Mouse (Mus musculus): ENCODE data around the gene Gpr3.

Gpr3 gene

GRCm38 (mm10) chr4:133211751-133212561 is at the start of gene Gpr3, which contains the start of gene Cd164l2:
Gene Gpr3 (minus strand): TSS chr4:133212536.
Gene Cd164l2 (plus strand): TSS chr4:133212131.
- no peak for DNase-seq (ENCODE audit: low spot score in 2 of 2)

GRCm38 (mm10) chr4:133261641-133262374 is 49.5 kb upstream of the Gpr3 start:
- peak in 1 of 2 experiments; percentile 67 for DNase-seq (ENCODE audit: low spot score in 2 of 2)

DNA sequence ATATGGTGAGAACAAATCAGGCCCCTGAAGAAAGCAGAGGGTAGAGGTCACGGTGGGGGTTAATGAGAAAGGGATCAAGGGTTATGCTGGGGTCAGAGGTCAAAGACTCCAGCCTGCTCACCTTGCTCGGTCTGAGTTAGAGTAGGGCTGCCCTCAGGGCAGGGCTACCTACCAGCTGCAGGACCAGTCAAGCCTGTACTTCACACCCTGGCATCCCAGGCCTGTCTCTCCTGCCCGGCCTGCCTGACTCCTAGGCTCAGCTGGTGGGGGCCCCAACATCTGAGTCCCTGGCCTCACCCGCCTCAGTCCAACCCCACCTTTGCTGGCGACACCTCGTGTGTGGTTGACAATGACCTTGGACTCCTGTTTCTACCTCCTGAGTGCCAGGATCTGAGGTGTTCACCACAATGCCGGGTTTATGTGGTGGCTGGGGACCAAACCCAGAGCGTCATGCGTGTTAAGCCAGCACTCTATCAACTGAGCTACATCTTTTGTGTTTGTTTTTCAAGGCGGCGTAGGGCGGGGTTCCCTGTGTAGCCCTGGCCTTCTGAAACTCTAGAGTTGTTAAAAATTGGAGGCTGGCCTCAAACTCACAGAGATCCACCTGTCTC is 45.6 kb upstream of the Gpr3 start:
- DNase-seq (ENCODE audit: low spot score in 2 of 2) = no peak

GRCm38 (mm10) chr4:133257230-133257629 is 44.9 kb upstream of the Gpr3 start:
- DNase-seq (ENCODE audit: low spot score in 2 of 2) = no peak

DNA sequence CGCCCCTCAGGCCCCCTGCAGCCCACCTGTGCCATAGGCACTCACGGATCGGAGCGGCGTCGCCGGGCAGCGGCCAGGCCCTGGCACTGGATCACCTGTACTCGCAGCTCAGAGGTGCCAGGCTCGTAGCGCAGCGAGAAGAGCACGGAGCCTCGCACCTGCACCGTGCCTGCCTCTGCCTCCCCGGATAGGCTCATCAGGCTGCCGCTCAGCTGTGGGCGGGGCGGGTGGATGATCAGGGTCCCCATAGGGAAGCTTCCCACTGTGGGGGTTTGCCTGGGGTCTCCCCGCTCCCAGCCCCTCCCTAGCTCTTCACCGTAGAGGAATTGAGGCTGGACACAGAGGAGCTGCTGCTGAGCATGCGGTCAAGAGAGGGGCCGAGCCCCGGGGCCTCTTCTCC is 44.5 kb upstream of the Gpr3 start:
- DNase-seq (ENCODE audit: low spot score in 2 of 2) = no peak

DNA sequence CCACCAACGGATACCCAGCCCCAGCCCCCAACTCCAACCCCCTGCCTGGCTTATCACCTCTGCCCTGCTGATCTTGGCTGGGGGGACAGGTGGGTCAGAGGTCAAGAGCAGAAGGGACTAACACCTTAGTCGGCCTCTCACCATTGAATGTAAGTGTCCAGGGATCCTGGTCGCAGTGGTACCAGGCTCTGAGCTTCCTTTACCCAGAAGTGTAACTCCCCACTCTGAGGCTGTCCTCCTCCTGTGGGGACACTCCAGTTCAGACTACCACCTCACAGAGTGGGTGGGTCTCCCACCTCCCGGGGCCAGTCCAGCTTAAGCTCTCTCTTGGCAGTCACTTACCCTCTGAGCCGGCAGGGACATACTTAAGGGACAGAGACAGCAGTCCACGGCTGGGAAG is 43.1 kb upstream of the Gpr3 start:
- DNase-seq (ENCODE audit: low spot score in 2 of 2) = no peak

DNA sequence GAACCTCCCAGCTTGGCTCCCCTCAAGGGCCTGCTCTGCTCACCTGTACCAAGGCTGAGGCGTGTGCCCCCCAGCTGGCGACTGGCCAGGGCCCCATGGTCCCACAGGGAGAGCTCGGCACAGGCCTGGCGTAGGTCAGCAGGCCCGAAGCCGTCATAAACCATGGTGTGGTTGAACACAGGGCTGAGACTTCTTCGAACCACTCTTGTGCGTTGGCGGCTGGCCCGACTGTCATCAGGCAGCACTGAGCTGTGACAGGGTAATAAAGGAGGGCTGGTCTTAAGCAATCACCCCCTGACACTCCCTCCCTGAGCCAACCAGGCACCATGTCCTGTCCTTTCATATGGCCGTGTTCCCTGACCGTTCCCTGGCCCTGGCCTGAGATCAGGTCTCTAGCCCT is 41.1 kb upstream of the Gpr3 start:
- no peak for DNase-seq (ENCODE audit: low spot score in 2 of 2)

GRCm38 (mm10) chr4:133252089-133252488 is 39.8 kb upstream of the Gpr3 start:
- DNase-seq (ENCODE audit: low spot score in 2 of 2) = no peak

GRCm38 (mm10) chr4:133251214-133251613 is 38.9 kb upstream of the Gpr3 start:
- peak in 1 of 2 experiments; percentile 65 for DNase-seq (ENCODE audit: low spot score in 2 of 2)

DNA sequence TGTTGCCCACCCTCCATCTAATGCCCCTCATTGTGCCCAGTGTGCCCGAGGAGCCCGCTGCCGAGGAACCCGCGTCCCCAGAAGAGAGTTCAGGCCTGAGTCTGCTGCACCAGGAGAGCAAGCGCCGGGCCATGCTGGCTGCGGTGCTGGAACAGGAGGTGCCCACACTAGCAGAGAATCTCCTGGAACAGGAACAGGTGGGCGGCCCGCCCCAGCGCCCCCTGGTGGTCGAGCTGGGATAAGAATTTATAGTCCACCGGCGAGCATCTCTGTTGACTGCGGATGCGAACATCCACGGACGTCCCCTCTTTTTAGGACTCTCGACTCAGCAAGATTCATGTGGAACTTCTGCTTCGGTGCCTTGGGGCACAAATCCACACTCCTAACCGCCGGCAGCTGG is 38.3 kb upstream of the Gpr3 start:
- DNase-seq (ENCODE audit: low spot score in 2 of 2) = peak; percentile 88 to 97

DNA sequence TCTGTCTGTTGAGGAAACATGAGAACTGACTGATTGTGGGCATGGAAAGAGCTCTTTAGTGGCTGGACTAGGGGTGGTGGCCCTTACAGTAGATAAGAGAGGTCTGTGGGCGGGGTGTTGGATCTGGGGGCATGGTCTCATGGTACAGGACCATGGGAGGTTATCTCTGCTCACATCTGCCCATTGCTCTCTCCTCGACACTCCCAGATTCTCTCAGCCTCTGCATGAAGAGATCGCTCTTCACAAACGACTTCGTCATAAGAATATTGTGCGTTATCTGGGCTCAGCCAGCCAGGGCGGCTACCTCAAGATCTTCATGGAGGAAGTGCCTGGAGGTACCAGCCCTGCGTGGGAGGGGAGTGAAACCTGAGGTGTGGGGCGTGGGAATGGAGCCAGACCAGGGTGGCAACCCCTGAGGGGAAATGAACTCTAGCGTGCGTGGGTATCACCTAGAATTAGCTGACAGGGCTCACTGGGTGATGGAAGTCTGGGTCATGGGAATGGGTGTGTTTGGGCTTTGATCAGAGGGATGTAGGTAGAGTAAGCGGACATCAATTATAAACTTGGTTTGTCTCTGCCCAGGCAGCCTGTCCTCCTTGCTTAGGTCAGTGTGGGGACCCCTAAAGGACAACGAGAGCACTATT is 35.6 kb upstream of the Gpr3 start:
- DNase-seq (ENCODE audit: low spot score in 2 of 2) = peak; percentile 65 to 74

- DNase-seq (ENCODE audit: low spot score in 2 of 2) = peak in 1 of 2 experiments; percentile 65
Measured at GRCm38 (mm10) chr4:133247072-133247471, 34.7 kb upstream of the Gpr3 start.

GRCm38 (mm10) chr4:133244289-133244688 is 32.0 kb upstream of the Gpr3 start:
- no peak for DNase-seq (ENCODE audit: low spot score in 2 of 2)

GRCm38 (mm10) chr4:133243538-133243937 is 31.2 kb upstream of the Gpr3 start:
- no peak for DNase-seq (ENCODE audit: low spot score in 2 of 2)

- no peak for DNase-seq (ENCODE audit: low spot score in 2 of 2)
Measured at GRCm38 (mm10) chr4:133242710-133243109, 30.4 kb upstream of the Gpr3 start.

GRCm38 (mm10) chr4:133241910-133242309 is 29.6 kb upstream of the Gpr3 start:
- DNase-seq (ENCODE audit: low spot score in 2 of 2) = no peak

GRCm38 (mm10) chr4:133240934-133241908 is 28.9 kb upstream of the Gpr3 start:
- DNase-seq (ENCODE audit: low spot score in 2 of 2) = peak; percentile 94 to 97

DNA sequence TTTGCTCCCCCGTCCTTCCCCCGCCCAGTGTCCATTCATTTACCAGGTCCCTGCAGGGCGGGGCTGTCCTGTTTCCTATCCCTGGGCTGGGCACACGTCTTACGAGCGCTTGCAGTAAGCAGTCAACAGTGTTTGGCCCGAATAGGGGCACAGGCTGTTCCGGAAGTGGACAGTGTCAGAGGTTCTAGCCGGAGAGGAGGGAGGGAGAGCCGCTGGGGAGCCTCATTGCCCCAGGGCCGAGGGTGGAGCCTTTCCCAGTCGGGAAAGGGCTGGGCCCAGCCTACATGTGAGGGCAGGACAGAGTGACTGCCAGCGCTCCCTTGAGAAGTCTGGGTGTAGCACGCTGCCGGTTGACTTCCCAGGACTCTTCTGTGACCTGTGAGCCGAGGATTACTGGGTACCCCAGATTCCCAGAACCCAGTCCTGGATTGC is 28.2 kb upstream of the Gpr3 start, which contains the start of gene Map3k6:
TSS of gene Map3k6 (plus strand) at position 329 of the 432 bp plus-strand sequence.
- DNase-seq (ENCODE audit: low spot score in 2 of 2) = peak; percentile 58 to 80

GRCm38 (mm10) chr4:133237911-133238310 is 25.6 kb upstream of the Gpr3 start:
- peak in 1 of 2 experiments; percentile 52 for DNase-seq (ENCODE audit: low spot score in 2 of 2)

GRCm38 (mm10) chr4:133235415-133235814 is 23.1 kb upstream of the Gpr3 start:
- DNase-seq (ENCODE audit: low spot score in 2 of 2) = no peak

DNA sequence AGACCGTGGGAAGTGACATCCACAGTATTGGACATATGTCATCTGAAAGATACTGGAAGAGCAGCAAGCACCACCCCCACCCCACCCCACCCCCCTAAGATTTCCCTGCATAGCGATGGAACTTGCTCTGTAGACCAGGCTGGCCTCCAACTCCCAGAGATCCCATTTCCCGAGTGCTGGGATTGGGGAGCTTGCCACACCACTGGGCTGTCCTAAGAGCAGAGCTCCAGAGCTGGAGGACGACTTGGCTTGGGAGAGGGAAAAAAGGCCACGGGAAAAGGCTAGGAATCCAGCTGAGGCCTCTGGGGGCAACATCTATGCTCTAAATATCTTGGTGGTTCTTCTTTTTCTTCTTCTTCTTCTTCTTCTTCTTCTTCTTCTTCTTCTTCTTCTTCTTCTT is 22.4 kb upstream of the Gpr3 start:
- DNase-seq (ENCODE audit: low spot score in 2 of 2) = no peak
